Mouse (Mus musculus) C2C12 (cell line): ENCODE measurements at regions not wholly inside any gene's neighbourhood (a gene's known extent, or its start where the extent isn't known, plus 50 kb on each side); places are given as distances from the start of the nearest gene placed in this dataset.
"Not testable (repeated sequence)": the region's sequence is repeated elsewhere in the genome, so short reads cannot be mapped to it uniquely, and the experiment has no call there.

Experiments
- H3K27me3 ChIP-seq: one replicate; pipeline ENCODE4 v1.6.1; 2011; ENCODE audit not compliant: control insufficient read depth, insufficient read depth, insufficient read length
- H3K36me3 ChIP-seq: one replicate; pipeline ENCODE4 v1.6.1; 2011; ENCODE audit not compliant: control insufficient read depth, insufficient read depth
- H3K4me3 ChIP-seq: one replicate; pipeline ENCODE4 v1.5.1; 2011; ENCODE audit warnings: mild to moderate bottlenecking, control low read depth; ENCODE audit not compliant: poor library complexity, insufficient read depth, severe bottlenecking
- H3K79me2 ChIP-seq: one replicate; pipeline ENCODE4 v1.6.1; 2011; ENCODE audit not compliant: control insufficient read depth, insufficient read depth
- H3K79me3 ChIP-seq: one replicate; pipeline ENCODE4 v1.6.1; 2011; ENCODE audit warnings: low read depth, control low read depth
- H3ac ChIP-seq: one replicate; pipeline ENCODE3; 2011; ENCODE audit warnings: low read depth; ENCODE audit not compliant: control insufficient read depth, insufficient read length
- CEBPB ChIP-seq: IDR thresholded peaks from one replicate; pipeline ENCODE4 v1.6.1; 2011; ENCODE audit warnings: low read depth, mild to moderate bottlenecking, control low read depth, moderate library complexity
- CTCF ChIP-seq: IDR thresholded peaks from one replicate; pipeline ENCODE4 v1.5.1; 2011; ENCODE audit not compliant: control insufficient read depth, insufficient read depth, insufficient read length
- FOSL1 ChIP-seq: IDR thresholded peaks from one replicate; pipeline ENCODE4 v1.8.0; 2011; ENCODE audit warnings: mild to moderate bottlenecking, low read length; ENCODE audit not compliant: poor library complexity, insufficient read depth, severe bottlenecking
- MAX ChIP-seq: IDR thresholded peaks from one replicate; pipeline ENCODE4 v1.6.1; 2011; ENCODE audit warnings: mild to moderate bottlenecking, control low read depth
- MYOD1 ChIP-seq: IDR thresholded peaks from one replicate; pipeline ENCODE4 v1.6.1; 2011; ENCODE audit warnings: low read depth; ENCODE audit not compliant: control insufficient read depth, insufficient read length
- MYOG ChIP-seq: IDR thresholded peaks from one replicate; pipeline ENCODE4 v1.6.1; 2011; ENCODE audit not compliant: control insufficient read depth, insufficient read length; ENCODE audit errors: extremely low read depth
- USF1 ChIP-seq: IDR thresholded peaks from one replicate; pipeline ENCODE4 v1.6.1; 2011; ENCODE audit warnings: low read depth, mild to moderate bottlenecking, control low read depth, moderate library complexity

DNA sequence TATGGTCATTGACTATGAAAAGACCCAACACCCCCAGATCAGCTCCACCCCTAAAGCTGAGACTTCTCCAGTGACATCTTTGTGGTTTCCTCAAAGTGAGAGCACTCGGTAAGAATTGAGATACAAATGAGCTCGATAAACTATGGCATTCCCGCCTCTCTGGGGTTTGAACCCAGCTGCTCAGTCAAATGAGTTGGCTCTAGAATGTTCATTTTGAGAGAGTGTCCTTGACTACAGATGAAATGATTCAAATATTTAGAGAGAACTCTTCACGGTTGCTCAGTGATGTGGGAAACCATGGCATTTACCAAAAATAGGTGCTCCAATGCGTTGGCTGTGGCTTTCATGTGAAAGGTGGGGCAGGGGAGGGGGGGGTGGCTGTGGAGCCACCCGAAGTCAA lies 128.6 kb upstream of the Sox5 start:
- Histone ChIP-seq H3K27me3 (no peaks in the 10 kb centered on the region), H3K4me3 (no peak overlapping the region), H3K36me3 (no peaks in the 10 kb centered on the region), H3K79me3 (no peaks in the 10 kb centered on the region), H3ac (no peak overlapping the region), H3K79me2 (no peaks in the 10 kb centered on the region)
- TF ChIP-seq CTCF (no peak), USF1 (no peak), MYOD1 (no peak), MAX (no peak), FOSL1 (no peak), MYOG (no peak), CEBPB (no peak)

DNA sequence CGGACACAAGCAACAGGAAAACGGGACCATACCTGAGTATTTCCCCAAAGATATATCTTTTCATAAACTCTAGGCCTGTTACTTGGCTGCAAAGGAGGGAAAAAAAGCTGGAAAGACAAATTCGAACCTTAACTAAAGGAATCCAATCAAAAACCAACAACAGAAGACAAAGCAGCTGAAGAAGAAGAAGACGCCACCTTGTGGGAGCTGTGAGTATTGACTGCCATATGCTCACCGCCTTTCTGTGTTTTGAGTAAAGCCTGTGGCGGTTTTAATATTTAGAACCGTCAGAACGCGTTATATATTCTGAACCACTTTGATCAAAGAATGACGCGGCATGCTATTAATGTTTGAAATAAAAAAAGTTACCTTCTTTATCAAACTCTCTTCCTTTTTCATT lies 126.9 kb upstream of the Sox5 start:
- no peaks in the 10 kb centered on the region for H3K36me3 ChIP-seq
- H3K79me3 ChIP-seq, result no peaks in the 10 kb centered on the region
- H3K27me3 ChIP-seq, result no peaks in the 10 kb centered on the region
- H3K79me2 ChIP-seq, result no peaks in the 10 kb centered on the region
- no peak overlapping the region for H3ac ChIP-seq
- H3K4me3 ChIP-seq, result no peak overlapping the region
- TF ChIP-seq MYOG (no peak), USF1 (no peak), CEBPB (no peak), CTCF (no peak), MAX (no peak), FOSL1 (no peak), MYOD1 (no peak)

DNA sequence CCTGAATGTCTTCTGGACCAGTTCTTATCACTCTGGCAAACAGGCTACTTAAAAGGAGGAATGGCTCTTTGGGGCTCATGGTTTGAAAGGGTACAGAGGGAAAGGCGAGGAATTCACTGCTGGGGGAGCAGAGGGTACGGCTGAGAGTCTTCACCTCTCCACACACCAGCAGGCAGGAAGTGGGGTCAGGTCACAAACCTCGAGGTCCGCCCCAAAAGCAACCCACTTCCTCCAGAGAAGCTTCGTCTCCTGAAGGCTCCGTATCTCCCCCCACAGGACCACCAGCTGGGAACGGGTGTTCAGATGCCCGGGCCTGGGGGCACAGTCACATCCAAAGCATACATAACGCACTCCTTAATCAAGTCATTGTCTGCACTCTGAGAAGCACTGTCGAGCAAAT lies 121.4 kb upstream of the Sox5 start:
- no peak overlapping the region for H3K4me3 ChIP-seq
- H3K79me3 ChIP-seq, result no peaks in the 10 kb centered on the region
- H3K36me3 ChIP-seq, result no peaks in the 10 kb centered on the region
- no peaks in the 10 kb centered on the region for H3K79me2 ChIP-seq
- H3ac ChIP-seq, result no peak overlapping the region
- TF ChIP-seq USF1, result no peak
- no peak for TF ChIP-seq FOSL1
- TF ChIP-seq MAX, result no peak
- no peak for TF ChIP-seq CEBPB
- TF ChIP-seq MYOG, result no peak
- no peak for TF ChIP-seq MYOD1
- no peaks in the 10 kb centered on the region for H3K27me3 ChIP-seq

DNA sequence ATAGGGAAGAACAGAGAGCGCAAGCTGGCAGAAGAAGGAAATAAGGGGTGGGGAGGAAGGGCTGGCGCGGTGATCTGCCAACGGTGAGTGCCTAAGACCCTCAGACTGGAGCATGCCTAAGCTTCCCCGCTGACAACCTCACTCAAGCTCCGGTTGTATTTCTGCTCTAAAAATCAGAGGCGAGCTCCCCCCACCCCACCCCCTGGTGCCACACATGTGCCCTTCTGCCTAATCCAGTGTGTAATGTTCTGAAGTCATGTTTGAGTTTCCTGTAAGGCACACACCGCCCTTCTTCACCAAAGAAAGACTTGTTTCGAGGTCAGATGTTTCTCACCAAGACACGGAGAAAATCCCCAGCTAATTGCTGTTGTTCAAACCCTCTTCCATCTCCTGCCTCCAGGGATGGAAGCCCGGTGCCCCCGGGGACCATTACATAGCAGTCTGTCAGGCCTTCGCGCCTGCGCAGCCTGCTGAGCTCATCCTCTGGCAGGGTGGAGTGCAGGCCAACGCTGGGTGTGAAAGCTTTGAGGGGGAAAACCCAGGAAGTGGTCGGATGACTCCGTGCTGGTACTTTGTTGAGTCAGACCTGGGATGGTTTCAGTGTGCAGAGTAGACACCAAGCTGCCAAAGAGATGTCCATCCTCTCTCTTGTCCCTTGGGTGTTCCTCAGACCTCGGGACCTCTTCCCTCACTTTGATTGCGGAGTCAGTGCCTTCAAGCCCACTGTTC lies 120.7 kb upstream of the Sox5 start:
- H3K79me2 ChIP-seq, result no peaks in the 10 kb centered on the region
- no peaks in the 10 kb centered on the region for H3K27me3 ChIP-seq
- H3ac ChIP-seq, result peak overlapping the region; percentile 43
- H3K36me3 ChIP-seq, result no peaks in the 10 kb centered on the region
- H3K4me3 ChIP-seq, result peak overlapping the region; percentile 39
- H3K79me3 ChIP-seq, result no peaks in the 10 kb centered on the region
- TF ChIP-seq USF1, result no peak
- no peak for TF ChIP-seq MYOD1
- peak; percentile 83 for TF ChIP-seq FOSL1
- TF ChIP-seq CTCF, result no peak
- no peak for TF ChIP-seq MYOG
- peak; percentile 82 for TF ChIP-seq MAX
- TF ChIP-seq CEBPB, result peak; percentile 4

DNA sequence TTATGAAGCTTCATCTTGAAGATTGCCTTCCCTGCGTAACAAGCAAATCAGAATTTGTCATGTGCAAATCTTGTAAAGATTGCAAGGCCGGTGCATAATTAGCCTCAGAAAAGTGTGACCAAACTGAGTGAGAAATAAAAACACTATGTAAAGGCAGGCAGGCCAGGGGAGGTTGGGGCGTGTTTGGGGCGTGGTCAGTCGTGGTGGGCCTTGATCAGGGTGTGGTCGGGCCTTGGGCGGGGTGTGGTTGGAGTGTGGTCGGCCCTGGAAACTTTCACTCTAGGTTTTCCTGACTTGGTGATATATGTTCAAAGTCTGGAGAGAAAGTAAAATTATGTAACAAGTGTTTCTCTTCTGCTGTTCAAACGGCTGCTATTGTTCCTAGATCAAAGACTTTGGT lies 120.0 kb upstream of the Sox5 start:
- H3K36me3 ChIP-seq, result no peaks in the 10 kb centered on the region
- no peaks in the 10 kb centered on the region for H3K27me3 ChIP-seq
- H3K79me2 ChIP-seq, result no peaks in the 10 kb centered on the region
- H3K4me3 ChIP-seq, result peak overlapping the region; percentile 39
- H3K79me3 ChIP-seq, result no peaks in the 10 kb centered on the region
- no peak for TF ChIP-seq MYOG
- no peak for TF ChIP-seq MYOD1
- no peak for TF ChIP-seq CEBPB
- no peak for TF ChIP-seq CTCF
- H3ac ChIP-seq, result no peak overlapping the region

DNA sequence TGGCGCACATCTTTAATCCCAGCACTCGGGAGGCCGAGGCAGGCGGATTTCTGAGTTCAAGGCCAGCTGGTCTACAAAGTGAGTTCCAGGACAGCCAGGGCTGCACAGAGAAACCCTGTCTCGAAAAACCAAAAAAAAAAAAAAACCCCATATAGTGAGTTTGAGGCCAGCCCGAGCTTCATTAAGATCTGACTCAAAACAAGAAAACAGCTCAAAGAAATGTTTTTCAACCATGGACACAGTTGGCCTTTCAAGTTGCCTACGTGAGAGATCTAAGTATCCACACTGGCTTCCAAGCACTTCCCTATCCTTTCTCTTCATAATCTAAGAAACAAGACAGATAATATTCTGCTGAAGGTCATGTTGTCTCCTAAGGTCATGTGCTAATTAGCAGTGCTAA lies 119.1 kb upstream of the Sox5 start:
- not testable (repeated sequence) for H3K27me3 ChIP-seq, H3K79me2 ChIP-seq, H3K4me3 ChIP-seq, H3K36me3 ChIP-seq, H3K79me3 ChIP-seq, H3ac ChIP-seq
